Mouse (Mus musculus) hindbrain, embryonic 14.5 days (tissue): Measurements from ENCODE around the gene Zfp106. TPM values are rescaled to one million over a fixed set of nuclear protein-coding genes. Genes with fewer than 3 reads are reported as not detected.
A peak's percentile ranks its signal among the peaks of the same experiment; 100 is the strongest.

ENCODE experiments used
- ATAC-seq: fragments of 200-750 bp; cut with Nextera tagmentation; 2 replicates; pipeline ENCODE4 v1.8.0; 2017; ENCODE audit warnings: moderate number of reproducible peaks, mild to moderate bottlenecking, moderate TSS enrichment, moderate library complexity; ENCODE audit not compliant: low FRiP score
- DNase-seq: peaks from one replicate; pipeline ENCODE4 v3.0.0-alpha.2; 2015; ENCODE audit warnings: low spot score
- H3K27ac ChIP-seq: fragments of 300-500 bp; sonication (generic); 2 replicates; pipeline ENCODE4 v1.5.1; 2014; ENCODE audit warnings: mild to moderate bottlenecking, moderate library complexity
- H3K27me3 ChIP-seq: fragments of 300-500 bp; sonication (generic); 2 replicates; pipeline ENCODE4 v1.6.1; 2014; ENCODE audit warnings: mild to moderate bottlenecking, low read length, mixed read lengths; ENCODE audit not compliant: control insufficient read depth, insufficient read depth
- H3K36me3 ChIP-seq: fragments of 300-500 bp; sonication (generic); replicated peaks from 2 replicates; pipeline ENCODE4 v1.6.1; 2014; ENCODE audit not compliant: control insufficient read depth, insufficient read depth
- H3K4me1 ChIP-seq: fragments of 300-500 bp; sonication (generic); replicated peaks from 2 replicates; pipeline ENCODE4 v1.6.1; 2014; ENCODE audit warnings: antibody characterized with exemption, low read length, mixed read lengths; ENCODE audit not compliant: control insufficient read depth, insufficient read depth
- H3K4me2 ChIP-seq: fragments of 300-500 bp; sonication (generic); replicated peaks from 2 replicates; pipeline ENCODE4 v1.6.1; 2014; ENCODE audit warnings: mild to moderate bottlenecking, moderate library complexity
- H3K4me3 ChIP-seq: fragments of 300-500 bp; sonication (generic); replicated peaks from 2 replicates; pipeline ENCODE4 v1.5.1; 2014; ENCODE audit warnings: mild to moderate bottlenecking, low read length
- H3K9ac ChIP-seq: fragments of 300-500 bp; sonication (generic); 2 replicates; pipeline ENCODE4 v1.6.1; 2014
- H3K9me3 ChIP-seq: fragments of 300-500 bp; sonication (generic); 2 replicates; pipeline ENCODE4 v1.6.1; 2016; ENCODE audit warnings: low read length; ENCODE audit not compliant: control insufficient read depth
- WGBS: fragments of 180-500 bp; shearing (Covaris S2); extraction: QIAGEN DNeasy Blood & Tissue Kit; methylation state at CpG from one replicate; pipeline ENCODE4 v1.1.7; 2014; 5-methylcytosine and 5-hydroxymethylcytosine counted together
- polyA plus RNA-seq: library from polyadenylated mRNA; unstranded; fragments of >200 nt; fragmentation: Nextera tagmentation; extraction: Ambion mirVana; gene quantifications from 2 replicates; pipeline ENCODE4 v1.2.1, GENCODE M21; 2014

Gene Zfp106
- polyA plus RNA-seq, 1 experiment from 2014 or later: 46.4 TPM

GRCm38 (mm10) chr2:120484241-120484640 is 79.4 kb downstream of the Zfp106 start:
- no peak overlapping the region for H3K9ac ChIP-seq
- DNase-seq: no peak
- H3K36me3 ChIP-seq: no peaks in the 10 kb centered on the region
- ATAC-seq: no peak
- WGBS: 91% methylated on average over 3 of the region's 3 CpGs
- H3K27ac ChIP-seq: no peak overlapping the region
- no peaks in the 10 kb centered on the region for H3K4me1 ChIP-seq
- no peak overlapping the region for H3K4me2 ChIP-seq
- no peaks in the 10 kb centered on the region for H3K27me3 ChIP-seq
- no peak overlapping the region for H3K4me3 ChIP-seq
- no peaks in the 10 kb centered on the region for H3K9me3 ChIP-seq

GRCm38 (mm10) chr2:120482506-120483389 is 80.9 kb downstream of the Zfp106 start:
- Histone ChIP-seq H3K4me3 (no peak overlapping the region), H3K4me2 (no peak overlapping the region), H3K27me3 (no peaks in the 10 kb centered on the region), H3K36me3 (no peaks in the 10 kb centered on the region), H3K9ac (no peak overlapping the region), H3K9me3 (no peaks in the 10 kb centered on the region), H3K27ac (no peak overlapping the region), H3K4me1 (no peaks in the 10 kb centered on the region)
- WGBS: 85% methylated on average over 8 of the region's 8 CpGs
- DNase-seq (no peak), ATAC-seq (no peak)

- no peak for DNase-seq
- ATAC-seq: no peak
- no peaks in the 10 kb centered on the region for H3K9me3 ChIP-seq
- 83% methylated on average over 8 of the region's 8 CpGs for WGBS
- H3K27me3 ChIP-seq: no peaks in the 10 kb centered on the region
- H3K4me2 ChIP-seq: no peak overlapping the region
- no peaks in the 10 kb centered on the region for H3K4me1 ChIP-seq
- no peak overlapping the region for H3K4me3 ChIP-seq
- no peak overlapping the region for H3K27ac ChIP-seq
- no peak overlapping the region for H3K9ac ChIP-seq
- H3K36me3 ChIP-seq: no peaks in the 10 kb centered on the region
Measured at GRCm38 (mm10) chr2:120481921-120482320, 81.7 kb downstream of the Zfp106 start.

- Histone ChIP-seq H3K27me3 (no peaks in the 10 kb centered on the region), H3K27ac (no peak overlapping the region), H3K4me2 (no peak overlapping the region), H3K4me3 (no peak overlapping the region), H3K9ac (no peak overlapping the region), H3K4me1 (no peaks in the 10 kb centered on the region), H3K9me3 (no peaks in the 10 kb centered on the region), H3K36me3 (no peaks in the 10 kb centered on the region)
- no peak for ATAC-seq
- peak; percentile 54 for DNase-seq
- 64% methylated on average over 3 of the region's 3 CpGs for WGBS
Measured at GRCm38 (mm10) chr2:120478600-120478999, 85.0 kb downstream of the Zfp106 start.

GRCm38 (mm10) chr2:120476277-120477087 is 87.2 kb downstream of the Zfp106 start:
- Histone ChIP-seq H3K4me3 (no peak overlapping the region), H3K4me2 (no peak overlapping the region), H3K27me3 (no peaks in the 10 kb centered on the region), H3K9ac (no peak overlapping the region), H3K36me3 (no peaks in the 10 kb centered on the region), H3K27ac (no peak overlapping the region), H3K9me3 (no peaks in the 10 kb centered on the region), H3K4me1 (no peaks in the 10 kb centered on the region)
- DNase-seq: no peak
- 63% methylated on average over 13 of the region's 13 CpGs for WGBS
- ATAC-seq: no peak

- Histone ChIP-seq H3K4me2 (no peak overlapping the region), H3K27ac (no peak overlapping the region), H3K4me1 (no peaks in the 10 kb centered on the region), H3K4me3 (no peak overlapping the region), H3K27me3 (no peaks in the 10 kb centered on the region), H3K9me3 (no peaks in the 10 kb centered on the region), H3K9ac (no peak overlapping the region), H3K36me3 (no peaks in the 10 kb centered on the region)
- ATAC-seq: no peak
- 77% methylated on average over 4 of the region's 4 CpGs for WGBS
- no peak for DNase-seq
Measured at GRCm38 (mm10) chr2:120470856-120471255, 92.8 kb downstream of the Zfp106 start.

GRCm38 (mm10) chr2:120469715-120470114 is 93.9 kb downstream of the Zfp106 start:
- Histone ChIP-seq H3K36me3 (no peaks in the 10 kb centered on the region), H3K9ac (no peak overlapping the region), H3K4me2 (no peak overlapping the region), H3K9me3 (no peaks in the 10 kb centered on the region), H3K4me3 (no peak overlapping the region), H3K4me1 (no peaks in the 10 kb centered on the region), H3K27ac (no peak overlapping the region), H3K27me3 (no peaks in the 10 kb centered on the region)
- 87% methylated on average over 10 of the region's 10 CpGs for WGBS
- ATAC-seq: no peak
- DNase-seq: no peak

- no peak for ATAC-seq
- H3K4me2 ChIP-seq: no peak overlapping the region
- no peak overlapping the region for H3K4me3 ChIP-seq
- H3K27ac ChIP-seq: no peak overlapping the region
- WGBS: 95% methylated on average over 3 of the region's 3 CpGs
- DNase-seq: no peak
- no peaks in the 10 kb centered on the region for H3K4me1 ChIP-seq
- no peaks in the 10 kb centered on the region for H3K27me3 ChIP-seq
- no peaks in the 10 kb centered on the region for H3K9me3 ChIP-seq
- no peak overlapping the region for H3K9ac ChIP-seq
- no peaks in the 10 kb centered on the region for H3K36me3 ChIP-seq
Measured at GRCm38 (mm10) chr2:120469220-120469619, 94.4 kb downstream of the Zfp106 start.

GRCm38 (mm10) chr2:120468011-120468410 is 95.6 kb downstream of the Zfp106 start:
- no peak overlapping the region for H3K27ac ChIP-seq
- DNase-seq: no peak
- no peaks in the 10 kb centered on the region for H3K27me3 ChIP-seq
- H3K4me3 ChIP-seq: no peak overlapping the region
- H3K36me3 ChIP-seq: no peaks in the 10 kb centered on the region
- no peaks in the 10 kb centered on the region for H3K4me1 ChIP-seq
- no peak overlapping the region for H3K9ac ChIP-seq
- H3K9me3 ChIP-seq: no peaks in the 10 kb centered on the region
- H3K4me2 ChIP-seq: no peak overlapping the region
- no peak for ATAC-seq
